In the genomic region with DNA sequence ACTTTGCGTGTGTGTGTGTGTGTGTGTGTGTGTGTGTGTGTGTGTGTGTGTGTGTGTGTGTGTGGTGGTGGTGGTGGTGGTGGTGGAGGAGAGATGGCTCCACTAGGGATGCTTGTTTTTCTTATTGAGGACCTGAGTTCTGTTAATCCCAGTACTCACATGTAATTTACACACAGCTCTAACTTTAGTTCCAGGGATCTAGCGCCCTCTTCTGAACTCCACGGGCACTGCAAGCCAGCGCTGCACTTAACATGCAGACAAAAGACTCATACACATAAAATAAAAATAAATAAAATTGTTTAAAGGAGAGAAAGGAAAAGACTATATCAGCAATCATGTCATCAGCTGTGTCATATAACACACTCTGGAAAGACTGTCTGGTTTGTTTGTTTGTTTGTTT, we compare ENCODE assay signal across 14 mouse cellular contexts. TPM values are rescaled to one million over a fixed set of nuclear protein-coding genes. Genes with fewer than 3 reads are reported as not detected.
DNase-seq lines count a peak whose midpoint lies in the region; ATAC-seq and TF ChIP-seq lines count a peak whose summit lies in the region.
"Had no signal": no experiment of that assay in that cellular context is flagged by ENCODE, and none has a peak within 500 bp of the region (broad histone marks: within the 10 kb centered on the region; RNA-seq: fewer than 3 reads in every experiment).

No protein-coding gene starts in this region.

- H3K4me2 ChIP-seq in lung, embryonic 14.5 days: no peak overlapping the region
- H3K4me2 ChIP-seq: limb, embryonic 15.5 days had no signal

- no peaks in the 10 kb centered on the region for H3K9me3 ChIP-seq in lung, embryonic 14.5 days (ENCODE audit: low read depth, low read length)
- H3K9me3 ChIP-seq: hindbrain, embryonic 10.5 days; limb, embryonic 15.5 days had no signal

- DNase-seq in gastrocnemius, postnatal 10 days: peak; percentile 14
- no peak for DNase-seq in gastrocnemius, adult 18-20 months (ENCODE audit: low spot score)
- peak; percentile 42 for DNase-seq in lung, embryonic 14.5 days
- DNase-seq in lung, adult 18-20 months: no peak
- DNase-seq in ES-CJ7 (ENCODE audit: low read depth, low spot score): peak; percentile 70
- peak; percentile 57 for DNase-seq in naive thymus-derived CD4-positive, alpha-beta T cell, adult 2 months (ENCODE audit: low read depth)
- DNase-seq in layer of hippocampus, postnatal 14 days (ENCODE audit: low spot score in 2 of 2): no peak
- DNase-seq in left cerebral cortex, adult 11 months (ENCODE audit: low spot score): no peak
- DNase-seq: adrenal gland, postnatal 25 days; heart, adult 18-20 months had no signal

- H3K27me3 ChIP-seq in lung, embryonic 14.5 days (ENCODE audit: insufficient read depth, low read length): no peaks in the 10 kb centered on the region
- H3K27me3 ChIP-seq: limb, embryonic 15.5 days had no signal

- no peaks in the 10 kb centered on the region for H3K4me1 ChIP-seq in lung, embryonic 14.5 days (ENCODE audit: insufficient read depth)

- H3K27ac ChIP-seq in lung, embryonic 14.5 days (ENCODE audit: low read depth): no peak overlapping the region
- H3K27ac ChIP-seq: hindbrain, embryonic 10.5 days; limb, embryonic 15.5 days had no signal

- no peak overlapping the region for H3K4me3 ChIP-seq in lung, embryonic 14.5 days (ENCODE audit: low read depth, low read length)
- H3K4me3 ChIP-seq: hindbrain, embryonic 10.5 days; limb, embryonic 15.5 days had no signal

- ATAC-seq in lung, embryonic 14.5 days (ENCODE audit: insufficient read depth): no peak
- ATAC-seq: midbrain, embryonic 16.5 days had no signal

- peak; percentile 24 for TF ChIP-seq CTCF in lung, embryonic 14.5 days (IDR thresholded peaks at IDR 0.05; ENCODE audit: low read depth)

- no peaks in the 10 kb centered on the region for H3K36me3 ChIP-seq in lung, embryonic 14.5 days (ENCODE audit: insufficient read depth)
- H3K36me3 ChIP-seq: hindbrain, embryonic 10.5 days; limb, embryonic 15.5 days had no signal

- WGBS in lung, embryonic 14.5 days: 69% methylated on average over 4 of the region's 4 CpGs

- no peak overlapping the region for H3K9ac ChIP-seq in lung, embryonic 14.5 days
- H3K9ac ChIP-seq: limb, embryonic 15.5 days had no signal

RNA-seq across cellular contexts. Expression of gene Inhbe, which starts 5.3 kb away (rescaled TPM):
- not detected for total RNA-seq in gastrocnemius, postnatal 10 days (2021)
- total RNA-seq in gastrocnemius, adult 18-20 months (2021): not detected
- 0.04 TPM in 1 of 2 replicates, not detected in the other for polyA plus RNA-seq in lung, embryonic 14.5 days (2014; fragmentation: Nextera tagmentation; extraction: Ambion mirVana)
- total RNA-seq in layer of hippocampus, postnatal 14 days (2021): under 1 TPM in 1 of 2 experiments, not detected in 1; 0.07 TPM
- total RNA-seq: adrenal gland, postnatal 25 days; common myeloid progenitor, adult 5-6 weeks; heart, adult 18-20 months had no signal
- polyA plus RNA-seq: hindbrain, embryonic 10.5 days had no signal

RNA-seq across cellular contexts. Expression of gene Gli1, which starts 7.2 kb away (rescaled TPM):
- total RNA-seq in gastrocnemius, postnatal 10 days (2021): 1 to 10 TPM; 3.3 to 6.8 TPM
- total RNA-seq in gastrocnemius, adult 18-20 months (2021): under 1 TPM; 0.41 to 0.74 TPM
- 14.7 and 16.9 TPM in 2 replicates for polyA plus RNA-seq in lung, embryonic 14.5 days (2014; fragmentation: Nextera tagmentation; extraction: Ambion mirVana)
- 1 to 10 TPM; 2.0 to 3.3 TPM for total RNA-seq in layer of hippocampus, postnatal 14 days (2021)
- total RNA-seq: common myeloid progenitor, adult 5-6 weeks had no signal

RNA-seq across cellular contexts. Expression of gene Inhbc, which starts 21.3 kb away (rescaled TPM):
- not detected for total RNA-seq in gastrocnemius, postnatal 10 days (2021)
- not detected for total RNA-seq in gastrocnemius, adult 18-20 months (2021)
- polyA plus RNA-seq in lung, embryonic 14.5 days (2014; fragmentation: Nextera tagmentation; extraction: Ambion mirVana): not detected in 2 replicates
- total RNA-seq in layer of hippocampus, postnatal 14 days (2021): not detected
- total RNA-seq: adrenal gland, postnatal 25 days; common myeloid progenitor, adult 5-6 weeks; heart, adult 18-20 months had no signal
- polyA plus RNA-seq: limb, embryonic 15.5 days; midbrain, embryonic 16.5 days had no signal

RNA-seq across cellular contexts. Expression of gene Arhgap9, which starts 27.2 kb away (rescaled TPM):
- total RNA-seq in gastrocnemius, postnatal 10 days (2021): 1 to 10 TPM; 1.1 to 2.3 TPM
- total RNA-seq in gastrocnemius, adult 18-20 months (2021): under 1 TPM; 0.46 to 0.83 TPM
- polyA plus RNA-seq in lung, embryonic 14.5 days (2014; fragmentation: Nextera tagmentation; extraction: Ambion mirVana): 3.2 and 4.2 TPM in 2 replicates
- total RNA-seq in layer of hippocampus, postnatal 14 days (2021): 1 to 10 TPM in 1 of 2 experiments, under 1 TPM in 1; 0.99 to 1.1 TPM

RNA-seq across cellular contexts. Expression of gene R3hdm2, which starts 31.2 kb away (rescaled TPM):
- total RNA-seq in gastrocnemius, postnatal 10 days (2021): 10 to 100 TPM; 92.6 to 93.1 TPM
- total RNA-seq in gastrocnemius, adult 18-20 months (2021): 100 to 1,000 TPM; 133 to 135 TPM
- 31.9 and 33.8 TPM in 2 replicates for polyA plus RNA-seq in lung, embryonic 14.5 days (2014; fragmentation: Nextera tagmentation; extraction: Ambion mirVana)
- total RNA-seq in layer of hippocampus, postnatal 14 days (2021): 100 to 1,000 TPM; 161 to 186 TPM

Comparison
In these comparisons a context has a peak if more than half of its experiments do, and no peak if none do; other contexts are left out.
1. DNase-seq: peak in gastrocnemius, postnatal 10 days (single experiment), lung, embryonic 14.5 days (single experiment), ES-CJ7 (single experiment) and naive thymus-derived CD4-positive, alpha-beta T cell, adult 2 months (single experiment); none in gastrocnemius, adult 18-20 months (single experiment), lung, adult 18-20 months (0 of 2), layer of hippocampus, postnatal 14 days (0 of 2) and left cerebral cortex, adult 11 months (single experiment).